ENCODE assay signal across 19 mouse cellular contexts in genomic region chr5:91818195-91818594, GRCm38 (mm10).
DNase-seq lines count a peak whose midpoint lies in the region; ATAC-seq and TF ChIP-seq lines count a peak whose summit lies in the region.
"Had no signal": no experiment of that assay in that cellular context is flagged by ENCODE, and none has a peak within 500 bp of the region (broad histone marks: within the 10 kb centered on the region; RNA-seq: fewer than 3 reads in every experiment).

No protein-coding gene starts in this region.

- H3K36me3 ChIP-seq in hindbrain, embryonic 15.5 days, result no peaks in the 10 kb centered on the region
- no peaks in the 10 kb centered on the region for H3K36me3 ChIP-seq in hindbrain, embryonic 12.5 days
- H3K36me3 ChIP-seq in forebrain, embryonic 16.5 days (ENCODE audit: control insufficient read depth, insufficient read depth), result no peaks in the 10 kb centered on the region
- no peaks in the 10 kb centered on the region for H3K36me3 ChIP-seq in midbrain, embryonic 12.5 days
- H3K36me3 ChIP-seq in liver, postnatal 0 days (replicated peaks; ENCODE audit: insufficient read depth, low read length), result no peaks in the 10 kb centered on the region
- H3K36me3 ChIP-seq: embryonic facial prominence, embryonic 12.5 days; limb, embryonic 10.5 days had no signal

- H3K9ac ChIP-seq in hindbrain, embryonic 15.5 days, result no peak overlapping the region
- no peak overlapping the region for H3K9ac ChIP-seq in hindbrain, embryonic 12.5 days
- H3K9ac ChIP-seq in forebrain, embryonic 16.5 days (replicated peaks; ENCODE audit: low read depth, low read length), result no peak overlapping the region; the same call in 1 of the 2 replicates
- no peak overlapping the region for H3K9ac ChIP-seq in midbrain, embryonic 12.5 days (replicated peaks)
- no peak overlapping the region for H3K9ac ChIP-seq in liver, postnatal 0 days (replicated peaks)
- H3K9ac ChIP-seq: embryonic facial prominence, embryonic 12.5 days; lung, embryonic 14.5 days had no signal

- no peak for DNase-seq in adrenal gland, adult 8-10 months
- DNase-seq in liver, postnatal 0 days, result no peak
- no peak for DNase-seq in kidney, postnatal 14 days
- DNase-seq: adrenal gland, adult 2 months; cerebellum, adult 11-12 months; cerebellum, postnatal 36 days; kidney, adult 18-20 months; kidney, postnatal 25 days; lung, embryonic 14.5 days; thymus, adult 2 months had no signal

- no peaks in the 10 kb centered on the region for H3K9me3 ChIP-seq in hindbrain, embryonic 15.5 days
- no peaks in the 10 kb centered on the region for H3K9me3 ChIP-seq in hindbrain, embryonic 12.5 days (replicated peaks)
- H3K9me3 ChIP-seq in forebrain, embryonic 16.5 days (ENCODE audit: control insufficient read depth, low read length), result no peaks in the 10 kb centered on the region
- H3K9me3 ChIP-seq in midbrain, embryonic 12.5 days, result no peaks in the 10 kb centered on the region
- H3K9me3 ChIP-seq in liver, postnatal 0 days (ENCODE audit: low read length), result no peaks in the 10 kb centered on the region
- H3K9me3 ChIP-seq: embryonic facial prominence, embryonic 12.5 days; limb, embryonic 10.5 days had no signal

- peak overlapping the region; percentile 64 for H3K27ac ChIP-seq in hindbrain, embryonic 15.5 days (replicated peaks)
- no peak overlapping the region for H3K27ac ChIP-seq in hindbrain, embryonic 12.5 days
- H3K27ac ChIP-seq in forebrain, embryonic 16.5 days (ENCODE audit: low read length), result no peak overlapping the region
- peak overlapping the region; percentile 61 for H3K27ac ChIP-seq in midbrain, embryonic 12.5 days (replicated peaks)
- H3K27ac ChIP-seq in liver, postnatal 0 days (ENCODE audit: low read depth), result no peak overlapping the region
- H3K27ac ChIP-seq: embryonic facial prominence, embryonic 12.5 days; left cerebral cortex, adult 2 months; limb, embryonic 10.5 days; macrophage had no signal

- ATAC-seq in hindbrain, embryonic 15.5 days (ENCODE audit: low FRiP score, low read depth), result no peak
- ATAC-seq in hindbrain, embryonic 12.5 days (ENCODE audit: low FRiP score), result no peak
- peak; percentile 50; the same call in 1 of the 2 replicates for ATAC-seq in forebrain, embryonic 16.5 days
- ATAC-seq in midbrain, embryonic 12.5 days (ENCODE audit: low FRiP score, low read depth), result peak; percentile 17; the same call in 1 of the 2 replicates
- ATAC-seq in liver, postnatal 0 days, result no peak

- H3K4me2 ChIP-seq in hindbrain, embryonic 15.5 days, result peak overlapping the region; percentile 18; the same call in 1 of the 2 replicates
- no peak overlapping the region for H3K4me2 ChIP-seq in hindbrain, embryonic 12.5 days (replicated peaks)
- no peak overlapping the region; the same call in 1 of the 2 replicates for H3K4me2 ChIP-seq in forebrain, embryonic 16.5 days (ENCODE audit: low read length)
- H3K4me2 ChIP-seq in midbrain, embryonic 12.5 days (replicated peaks), result 0 out of 2 replicates have a peak overlapping the region, but pooled peaks have one; percentile 22
- H3K4me2 ChIP-seq in liver, postnatal 0 days (ENCODE audit: low read depth, low read length), result no peak overlapping the region
- H3K4me2 ChIP-seq: embryonic facial prominence, embryonic 12.5 days; liver, embryonic 11.5 days; lung, embryonic 14.5 days had no signal

- no peak overlapping the region for H3K4me3 ChIP-seq in hindbrain, embryonic 15.5 days
- H3K4me3 ChIP-seq in hindbrain, embryonic 12.5 days, result no peak overlapping the region
- no peak overlapping the region for H3K4me3 ChIP-seq in forebrain, embryonic 16.5 days (replicated peaks; ENCODE audit: low read length)
- no peak overlapping the region for H3K4me3 ChIP-seq in midbrain, embryonic 12.5 days
- H3K4me3 ChIP-seq in liver, postnatal 0 days (ENCODE audit: low read depth, low read length), result no peak overlapping the region
- H3K4me3 ChIP-seq: embryonic facial prominence, embryonic 12.5 days; left cerebral cortex, adult 2 months; limb, embryonic 10.5 days had no signal

- 77% methylated on average over 11 of the region's 11 CpGs for WGBS in hindbrain, embryonic 15.5 days
- 89% methylated on average over 11 of the region's 11 CpGs for WGBS in hindbrain, embryonic 12.5 days
- WGBS in forebrain, embryonic 16.5 days, result 51% methylated on average over 11 of the region's 11 CpGs
- 66% methylated on average over 11 of the region's 11 CpGs for WGBS in midbrain, embryonic 12.5 days
- WGBS in liver, postnatal 0 days (ENCODE audit: insufficient replicate concordance), result 83% methylated on average over 11 of the region's 11 CpGs

- H3K4me1 ChIP-seq in hindbrain, embryonic 15.5 days (replicated peaks), result no peaks in the 10 kb centered on the region
- no peaks in the 10 kb centered on the region for H3K4me1 ChIP-seq in hindbrain, embryonic 12.5 days
- H3K4me1 ChIP-seq in forebrain, embryonic 16.5 days (replicated peaks; ENCODE audit: control insufficient read depth, insufficient read depth, low read length), result peaks cover 9% of the 10 kb centered on the region
- H3K4me1 ChIP-seq in midbrain, embryonic 12.5 days, result peaks cover 8% of the 10 kb centered on the region
- no peaks in the 10 kb centered on the region for H3K4me1 ChIP-seq in liver, postnatal 0 days (ENCODE audit: insufficient read depth)

- no peak for TF ChIP-seq CTCF in liver, postnatal 0 days (IDR thresholded peaks at IDR 0.05; ENCODE audit: low read depth)

- TF ChIP-seq EP300 in liver, postnatal 0 days (IDR thresholded peaks at IDR 0.05; ENCODE audit: low read depth), result no peak

- no peaks in the 10 kb centered on the region for H3K27me3 ChIP-seq in hindbrain, embryonic 15.5 days
- no peaks in the 10 kb centered on the region for H3K27me3 ChIP-seq in hindbrain, embryonic 12.5 days
- no peaks in the 10 kb centered on the region for H3K27me3 ChIP-seq in forebrain, embryonic 16.5 days (replicated peaks; ENCODE audit: control insufficient read depth, insufficient read depth, low read length)
- no peaks in the 10 kb centered on the region for H3K27me3 ChIP-seq in midbrain, embryonic 12.5 days
- no peaks in the 10 kb centered on the region for H3K27me3 ChIP-seq in liver, postnatal 0 days (ENCODE audit: insufficient read depth, low read length)
- H3K27me3 ChIP-seq: embryonic facial prominence, embryonic 12.5 days had no signal

Comparison
In these comparisons a context has a peak if more than half of its experiments do, and no peak if none do; other contexts are left out.
1. H3K27ac ChIP-seq: peak in hindbrain, embryonic 15.5 days (single experiment) and midbrain, embryonic 12.5 days (single experiment); none in hindbrain, embryonic 12.5 days (single experiment), forebrain, embryonic 16.5 days (single experiment) and liver, postnatal 0 days (single experiment).
2. H3K4me2 ChIP-seq: peak in hindbrain, embryonic 15.5 days (single experiment) and midbrain, embryonic 12.5 days (single experiment); none in hindbrain, embryonic 12.5 days (single experiment), forebrain, embryonic 16.5 days (single experiment) and liver, postnatal 0 days (single experiment).
3. ATAC-seq: peak in forebrain, embryonic 16.5 days (single experiment) and midbrain, embryonic 12.5 days (single experiment); none in hindbrain, embryonic 15.5 days (single experiment), hindbrain, embryonic 12.5 days (single experiment) and liver, postnatal 0 days (single experiment).